Mouse (Mus musculus) lung, embryonic 14.5 days (tissue): Measurements from ENCODE around the gene Cerkl. TPM values are rescaled to one million over a fixed set of nuclear protein-coding genes. Genes with fewer than 3 reads are reported as not detected.

ENCODE experiments used
- ATAC-seq: fragments of 200-750 bp; cut with Nextera tagmentation; 2 replicates; pipeline ENCODE4 v1.8.0; 2017; ENCODE audit warnings: mild to moderate bottlenecking, moderate TSS enrichment, moderate library complexity; ENCODE audit not compliant: insufficient read depth
- DNase-seq: peaks from one replicate; pipeline ENCODE4 v3.0.0-alpha.2; 2015
- H3K27ac ChIP-seq: fragments of 300-500 bp; sonication (generic); 2 replicates; pipeline ENCODE4 v1.5.1; 2014; ENCODE audit warnings: low read depth, mild to moderate bottlenecking, moderate library complexity
- H3K27me3 ChIP-seq: fragments of 300-500 bp; sonication (generic); 2 replicates; pipeline ENCODE4 v1.6.1; 2014; ENCODE audit warnings: low read length, control low read depth; ENCODE audit not compliant: insufficient read depth
- H3K36me3 ChIP-seq: fragments of 300-500 bp; sonication (generic); 2 replicates; pipeline ENCODE4 v1.6.1; 2014; ENCODE audit warnings: control low read depth; ENCODE audit not compliant: insufficient read depth
- H3K4me1 ChIP-seq: fragments of 300-500 bp; sonication (generic); 2 replicates; pipeline ENCODE4 v1.6.1; 2014; ENCODE audit warnings: antibody characterized with exemption, control low read depth; ENCODE audit not compliant: insufficient read depth
- H3K4me2 ChIP-seq: fragments of 300-500 bp; sonication (generic); 2 replicates; pipeline ENCODE4 v1.6.1; 2014; ENCODE audit warnings: mild to moderate bottlenecking
- H3K4me3 ChIP-seq: fragments of 300-500 bp; sonication (generic); 2 replicates; pipeline ENCODE4 v1.5.1; 2014; ENCODE audit warnings: low read depth, low read length
- H3K9ac ChIP-seq: fragments of 300-500 bp; sonication (generic); 2 replicates; pipeline ENCODE4 v1.6.1; 2014
- H3K9me3 ChIP-seq: fragments of 300-500 bp; sonication (generic); 2 replicates; pipeline ENCODE4 v1.6.1; 2016; ENCODE audit warnings: low read depth, low read length, control low read depth
- CTCF ChIP-seq: IDR thresholded peaks from 2 replicates; pipeline ENCODE4 v1.5.1; 2016; ENCODE audit warnings: antibody characterized with exemption, low read depth
- WGBS: fragments of 180-500 bp; shearing (Covaris S2); extraction: QIAGEN DNeasy Blood & Tissue Kit; methylation state at CpG from one replicate; pipeline ENCODE4 v1.1.7; 2014; 5-methylcytosine and 5-hydroxymethylcytosine counted together
- polyA plus RNA-seq: library from polyadenylated mRNA; unstranded; fragments of >200 nt; fragmentation: Nextera tagmentation; extraction: Ambion mirVana; gene quantifications from 2 replicates; pipeline ENCODE4 v1.2.1, GENCODE M21; 2014

The Cerkl gene
- polyA plus RNA-seq, 1 experiment from 2014 or later: 0.12 TPM

GRCm38 (mm10) chr2:79460107-79460506, 3.5 kb upstream of the Cerkl start:
- 12% methylated on average over 14 of the region's 14 CpGs for WGBS
- no peak overlapping the region for H3K4me3 ChIP-seq
- H3K9ac ChIP-seq: no peak overlapping the region
- peaks cover 55% of the 10 kb centered on the region for H3K27me3 ChIP-seq
- no peak overlapping the region for H3K27ac ChIP-seq
- no peaks in the 10 kb centered on the region for H3K9me3 ChIP-seq
- no peaks in the 10 kb centered on the region for H3K4me1 ChIP-seq
- H3K4me2 ChIP-seq: no peak overlapping the region
- ATAC-seq: no peak
- no peak for TF ChIP-seq CTCF
- DNase-seq: no peak
- no peaks in the 10 kb centered on the region for H3K36me3 ChIP-seq

DNA sequence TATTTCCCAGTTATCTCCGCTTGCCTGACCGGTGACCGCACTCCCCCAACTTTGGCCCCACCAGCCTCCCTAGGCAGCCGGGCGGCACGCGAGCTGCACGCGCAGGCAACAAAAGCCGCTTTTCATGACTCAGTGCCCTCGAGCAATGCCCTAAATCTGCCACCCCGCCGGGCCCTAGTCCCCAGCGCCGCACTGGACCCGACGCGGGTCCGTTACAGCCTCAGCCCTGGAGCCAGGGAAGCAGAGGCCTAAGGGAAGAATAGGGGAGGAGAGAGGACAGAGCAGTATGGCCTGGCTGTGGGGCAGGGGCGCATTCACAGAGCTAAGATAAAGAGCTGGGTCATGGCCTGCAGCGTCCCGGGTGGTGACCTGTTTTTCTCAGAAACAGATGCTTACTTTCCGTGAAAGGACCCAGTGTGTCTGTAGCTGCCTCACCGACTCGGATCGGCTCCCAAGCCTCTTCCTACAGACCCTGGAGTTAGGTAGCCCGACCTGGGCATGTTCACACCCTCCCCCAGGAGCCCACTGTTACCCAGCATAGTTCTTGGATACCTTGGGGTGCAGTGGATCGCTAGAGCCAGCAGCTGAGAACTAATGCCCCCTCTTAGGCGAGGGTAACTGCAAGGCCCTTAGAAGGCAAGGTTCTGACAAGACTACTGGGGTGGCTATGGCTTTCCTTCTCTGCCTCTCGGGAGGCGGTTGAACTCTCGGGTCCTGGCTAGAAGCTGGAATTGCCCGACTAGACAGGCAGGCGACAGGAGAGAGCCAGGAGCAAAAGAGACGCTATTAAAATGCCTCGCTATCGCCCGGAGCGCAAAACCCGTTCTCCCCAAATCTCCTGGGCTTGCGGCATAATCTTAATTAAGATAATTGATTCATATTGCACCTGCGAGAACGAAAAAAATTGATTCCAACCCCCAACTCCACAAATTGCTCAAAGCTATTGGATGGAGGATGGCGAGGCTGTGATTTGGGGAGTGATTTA, 2.8 kb upstream of the Cerkl start:
- H3K27me3 ChIP-seq: peaks cover 63% of the 10 kb centered on the region
- ATAC-seq (no peak), DNase-seq (no peak)
- H3K36me3 ChIP-seq: no peaks in the 10 kb centered on the region
- H3K27ac ChIP-seq: no peak overlapping the region
- no peak for TF ChIP-seq CTCF
- 4% methylated on average over 44 of the region's 44 CpGs for WGBS
- no peak overlapping the region for H3K4me3 ChIP-seq
- H3K4me1 ChIP-seq: no peaks in the 10 kb centered on the region
- H3K4me2 ChIP-seq: no peak overlapping the region
- no peaks in the 10 kb centered on the region for H3K9me3 ChIP-seq
- no peak overlapping the region for H3K9ac ChIP-seq

GRCm38 (mm10) chr2:79457932-79458331, 1.3 kb upstream of the Cerkl start:
- Histone ChIP-seq H3K27me3 (peaks cover 71% of the 10 kb centered on the region), H3K9ac (no peak overlapping the region), H3K4me2 (no peak overlapping the region), H3K4me3 (no peak overlapping the region), H3K27ac (no peak overlapping the region), H3K36me3 (no peaks in the 10 kb centered on the region), H3K4me1 (no peaks in the 10 kb centered on the region), H3K9me3 (no peaks in the 10 kb centered on the region)
- no peak for ATAC-seq
- WGBS: 29% methylated on average over 3 of the region's 3 CpGs
- DNase-seq: no peak
- no peak for TF ChIP-seq CTCF

GRCm38 (mm10) chr2:79457434-79457833, 849 bp upstream of the Cerkl start:
- Histone ChIP-seq H3K27ac (no peak overlapping the region), H3K4me1 (no peaks in the 10 kb centered on the region), H3K9ac (no peak overlapping the region), H3K4me3 (no peak overlapping the region), H3K9me3 (no peaks in the 10 kb centered on the region), H3K27me3 (peaks cover 71% of the 10 kb centered on the region), H3K36me3 (no peaks in the 10 kb centered on the region), H3K4me2 (no peak overlapping the region)
- ATAC-seq: no peak
- 62% methylated on average over 3 of the region's 3 CpGs for WGBS
- no peak for TF ChIP-seq CTCF
- no peak for DNase-seq

GRCm38 (mm10) chr2:79455646-79456045, 939 bp downstream of the Cerkl start:
- Histone ChIP-seq H3K27ac (no peak overlapping the region), H3K27me3 (peaks cover 73% of the 10 kb centered on the region), H3K9ac (no peak overlapping the region), H3K9me3 (no peaks in the 10 kb centered on the region), H3K4me1 (no peaks in the 10 kb centered on the region), H3K4me2 (no peak overlapping the region), H3K4me3 (no peak overlapping the region), H3K36me3 (no peaks in the 10 kb centered on the region)
- WGBS: 7% methylated on average over 10 of the region's 10 CpGs
- ATAC-seq (no peak), DNase-seq (no peak)
- TF ChIP-seq CTCF: no peak

GRCm38 (mm10) chr2:79454786-79455446, 1.7 kb downstream of the Cerkl start:
- H3K4me1 ChIP-seq: no peaks in the 10 kb centered on the region
- TF ChIP-seq CTCF: no peak
- no peak overlapping the region for H3K4me2 ChIP-seq
- H3K27me3 ChIP-seq: peaks cover 67% of the 10 kb centered on the region
- DNase-seq (no peak), ATAC-seq (no peak)
- no peak overlapping the region for H3K4me3 ChIP-seq
- no peak overlapping the region for H3K9ac ChIP-seq
- no peaks in the 10 kb centered on the region for H3K9me3 ChIP-seq
- no peak overlapping the region for H3K27ac ChIP-seq
- WGBS: 19% methylated on average over 15 of the region's 15 CpGs
- no peaks in the 10 kb centered on the region for H3K36me3 ChIP-seq
